Mouse (Mus musculus): Measurements from ENCODE around the gene Csad.
"Not testable (repeated sequence)": the region's sequence is repeated elsewhere in the genome, so short reads cannot be mapped to it uniquely, and the experiment has no call there.

The Csad gene

GRCm38 (mm10) chr15:102155006-102155405 is 49.5 kb downstream of the Csad start:
- not testable (repeated sequence) for DNase-seq

- no peak for DNase-seq
These were observed 51.9 kb downstream of the Csad start for GRCm38 (mm10) chr15:102152646-102153045.

GRCm38 (mm10) chr15:102150301-102151135 is 54.0 kb downstream of the Csad start, which contains the start of gene Soat2:
Gene Soat2, plus strand, starts transcription at chr15:102150526.
- no peak for DNase-seq

GRCm38 (mm10) chr15:102149561-102149960 is 55.0 kb downstream of the Csad start:
- DNase-seq: no peak

GRCm38 (mm10) chr15:102147674-102148402 is 56.7 kb downstream of the Csad start:
- DNase-seq: no peak

GRCm38 (mm10) chr15:102146882-102147281 is 57.6 kb downstream of the Csad start:
- peak; percentile 39 for DNase-seq

- no peak for DNase-seq
These were observed 58.4 kb downstream of the Csad start for GRCm38 (mm10) chr15:102146089-102146488.

GRCm38 (mm10) chr15:102145330-102145729 is 59.2 kb downstream of the Csad start:
- DNase-seq: peak; percentile 44

- no peak for DNase-seq
These were observed 59.8 kb downstream of the Csad start for GRCm38 (mm10) chr15:102144726-102145125.

- DNase-seq: no peak
These were observed 60.2 kb downstream of the Csad start, which contains the start of gene Igfbp6 for GRCm38 (mm10) chr15:102144274-102144711. Gene Igfbp6, plus strand, starts transcription at chr15:102144362.

GRCm38 (mm10) chr15:102142914-102143912 is 61.3 kb downstream of the Csad start:
- no peak for DNase-seq

- no peak for DNase-seq
These were observed 63.4 kb downstream of the Csad start for GRCm38 (mm10) chr15:102141120-102141519.

GRCm38 (mm10) chr15:102136129-102136758 is 68.3 kb downstream of the Csad start, which contains the start of gene Spryd3:
Gene Spryd3, minus strand, starts transcription at chr15:102136234.
- DNase-seq: peak; percentile 98

- DNase-seq: no peak
These were observed 68.9 kb downstream of the Csad start for GRCm38 (mm10) chr15:102135522-102136128.

- DNase-seq: no peak
These were observed 69.8 kb downstream of the Csad start for GRCm38 (mm10) chr15:102134709-102135108.

GRCm38 (mm10) chr15:102133314-102133713 is 71.2 kb downstream of the Csad start:
- DNase-seq: no peak
